Mouse (Mus musculus) myocyte (in vitro differentiated cells): ENCODE results near the gene Ghdc. TPM values are rescaled to one million over a fixed set of nuclear protein-coding genes. Genes with fewer than 3 reads are reported as not detected.

Experiments
- H3K27me3 ChIP-seq: one replicate; pipeline ENCODE4 v1.6.1; 2011; ENCODE audit not compliant: control insufficient read depth, insufficient read depth, insufficient read length
- H3K36me3 ChIP-seq: one replicate; pipeline ENCODE4 v1.6.1; 2011; ENCODE audit not compliant: control insufficient read depth, insufficient read depth
- H3K4me2 ChIP-seq: one replicate; pipeline ENCODE4 v1.6.1; 2011; ENCODE audit warnings: low read depth, control low read depth
- H3K4me3 ChIP-seq: one replicate; pipeline ENCODE4 v1.5.1; 2011; ENCODE audit warnings: mild to moderate bottlenecking, control low read depth, moderate library complexity
- H3K79me2 ChIP-seq: one replicate; pipeline ENCODE4 v1.6.1; 2011; ENCODE audit not compliant: control insufficient read depth, insufficient read depth
- H3ac ChIP-seq: one replicate; pipeline ENCODE4 v1.6.1; 2011; ENCODE audit not compliant: control insufficient read depth, insufficient read length
- CEBPB ChIP-seq: IDR thresholded peaks from 2 replicates; pipeline ENCODE4 v1.6.1; 2011; ENCODE audit warnings: mild to moderate bottlenecking, moderate library complexity; ENCODE audit not compliant: poor library complexity, insufficient read depth, severe bottlenecking
- E2F4 ChIP-seq: IDR thresholded peaks from one replicate; pipeline ENCODE4 v1.6.1; 2011; ENCODE audit warnings: mild to moderate bottlenecking, control low read depth, moderate library complexity; ENCODE audit not compliant: insufficient read depth
- MAX ChIP-seq: IDR thresholded peaks from one replicate; pipeline ENCODE4 v1.6.1; 2011; ENCODE audit warnings: low read depth, mild to moderate bottlenecking, control low read depth
- MYOD1 ChIP-seq, 3 experiments: IDR thresholded peaks; one replicate each; pipeline ENCODE4 v1.6.1; 2011; ENCODE audit warnings: control low read depth in 2 of 3, low read depth in 2 of 3, mild to moderate bottlenecking in 2 of 3, moderate library complexity in 1 of 3; ENCODE audit not compliant: insufficient read length in 2 of 3, control insufficient read depth in 1 of 3
- MYOG ChIP-seq, 3 experiments: IDR thresholded peaks; one replicate each; pipeline ENCODE4 v1.6.1; 2011; ENCODE audit warnings: control low read depth in 2 of 3, low read depth in 2 of 3, mild to moderate bottlenecking in 2 of 3; ENCODE audit not compliant: insufficient read length in 2 of 3, control insufficient read depth in 1 of 3, insufficient read depth in 1 of 3
- POLR2A ChIP-seq: IDR thresholded peaks from one replicate; pipeline ENCODE4 v1.6.1; 2011; ENCODE audit warnings: low read depth, mild to moderate bottlenecking, control low read depth, moderate library complexity; ENCODE audit not compliant: insufficient read length
- POLR2AphosphoS2 ChIP-seq: IDR thresholded peaks from one replicate; pipeline ENCODE4 v1.6.1; 2011; ENCODE audit warnings: low read depth, control low read depth; ENCODE audit not compliant: insufficient read length
- REST ChIP-seq: IDR thresholded peaks from one replicate; pipeline ENCODE4 v1.6.1; 2011; ENCODE audit warnings: mild to moderate bottlenecking, control low read depth, moderate library complexity; ENCODE audit not compliant: insufficient read depth, insufficient read length
- SRF ChIP-seq: IDR thresholded peaks from one replicate; pipeline ENCODE4 v1.6.1; 2011; ENCODE audit warnings: low read depth; ENCODE audit not compliant: control insufficient read depth, insufficient read length
- TCF12 ChIP-seq: IDR thresholded peaks from one replicate; pipeline ENCODE4 v1.6.1; 2011; ENCODE audit warnings: mild to moderate bottlenecking, control low read depth; ENCODE audit not compliant: poor library complexity, insufficient read depth, severe bottlenecking
- TCF3 ChIP-seq: IDR thresholded peaks from one replicate; pipeline ENCODE4 v1.6.1; 2011; ENCODE audit warnings: low read depth, control low read depth; ENCODE audit not compliant: insufficient read length
- USF1 ChIP-seq: IDR thresholded peaks from one replicate; pipeline ENCODE4 v1.6.1; 2011; ENCODE audit warnings: low read depth, mild to moderate bottlenecking, control low read depth, moderate library complexity
- polyA plus RNA-seq: library from polyadenylated mRNA; unstranded; fragments of >200 nt; fragmentation: generic; extraction: Trizol; gene quantifications from one replicate; pipeline ENCODE4 v1.2.1, GENCODE M21; 2012; ENCODE audit warnings: missing spikeins

Gene Ghdc
- polyA plus RNA-seq, 1 experiment: 10.4 TPM

DNA sequence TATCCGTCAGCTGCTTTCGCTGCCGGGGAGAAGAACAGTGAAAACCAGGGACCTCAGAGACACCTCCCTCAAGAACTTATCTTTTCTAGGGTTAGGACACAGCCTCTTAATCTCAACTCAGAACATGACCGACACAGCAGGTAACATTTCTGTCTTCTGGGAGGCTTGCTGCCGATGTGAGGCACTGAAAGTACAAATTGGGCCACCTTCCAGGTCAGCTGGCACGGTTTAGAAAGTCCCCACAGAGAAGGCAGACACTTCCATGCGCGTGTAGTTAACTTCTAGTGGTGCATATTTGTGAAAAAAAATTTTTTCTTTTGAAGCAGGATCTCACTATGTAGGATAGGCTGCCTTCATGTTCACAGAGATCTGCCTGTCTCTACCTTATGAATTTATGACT, 13.5 kb upstream of the Ghdc start:
- TF ChIP-seq MAX: no peak
- TF ChIP-seq USF1: no peak
- no peak for TF ChIP-seq CEBPB
- TF ChIP-seq TCF12: no peak
- TF ChIP-seq REST: no peak
- TF ChIP-seq SRF: no peak
- TF ChIP-seq MYOG (IDR thresholded peaks at IDR 0.05; ENCODE audit: control insufficient read depth in 1 of 3, insufficient read depth in 1 of 3, insufficient read length in 2 of 3, low read depth in 2 of 3): no peak
- TF ChIP-seq MYOD1 (IDR thresholded peaks at IDR 0.05; ENCODE audit: control insufficient read depth in 1 of 3, insufficient read length in 2 of 3, low read depth in 2 of 3): no peak
- TF ChIP-seq E2F4: no peak
- TF ChIP-seq TCF3: no peak
- no peak for TF ChIP-seq POLR2A
- no peak for TF ChIP-seq POLR2AphosphoS2
- Histone ChIP-seq H3ac (no peak overlapping the region), H3K79me2 (no peaks in the 10 kb centered on the region), H3K4me2 (no peak overlapping the region), H3K27me3 (no peaks in the 10 kb centered on the region), H3K36me3 (no peaks in the 10 kb centered on the region), H3K4me3 (no peak overlapping the region)

DNA sequence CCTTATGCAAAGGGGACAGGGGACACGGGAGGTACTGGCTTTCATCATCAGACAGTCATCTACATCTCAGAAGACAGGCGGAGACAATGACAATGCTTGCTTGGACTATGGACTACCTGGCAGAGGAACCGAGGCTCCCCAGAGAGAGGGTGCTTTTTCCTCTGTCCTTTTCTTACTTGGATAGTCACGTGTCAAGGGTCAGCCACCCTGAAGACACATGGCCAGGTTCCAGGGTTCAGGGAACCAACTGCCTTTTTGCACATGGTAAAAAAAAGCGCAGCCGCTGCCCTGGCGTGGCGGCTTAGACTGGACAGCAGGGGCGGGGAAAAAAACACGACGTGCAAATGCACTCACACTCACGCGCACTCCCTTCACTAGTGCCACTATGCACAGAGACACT, 11.8 kb upstream of the Ghdc start:
- H3K4me2 ChIP-seq: no peak overlapping the region
- no peaks in the 10 kb centered on the region for H3K36me3 ChIP-seq
- no peaks in the 10 kb centered on the region for H3K27me3 ChIP-seq
- no peak overlapping the region for H3ac ChIP-seq
- H3K79me2 ChIP-seq: no peaks in the 10 kb centered on the region
- no peak overlapping the region for H3K4me3 ChIP-seq
- TF ChIP-seq MYOG (IDR thresholded peaks at IDR 0.05; ENCODE audit: control insufficient read depth in 1 of 3, insufficient read depth in 1 of 3, insufficient read length in 2 of 3, low read depth in 2 of 3) (no peak), POLR2A (no peak), POLR2AphosphoS2 (no peak), SRF (no peak), REST (no peak), TCF12 (no peak), CEBPB (no peak), TCF3 (no peak), MYOD1 (IDR thresholded peaks at IDR 0.05; ENCODE audit: control insufficient read depth in 1 of 3, insufficient read length in 2 of 3, low read depth in 2 of 3) (no peak), E2F4 (no peak), MAX (no peak), USF1 (no peak)

DNA sequence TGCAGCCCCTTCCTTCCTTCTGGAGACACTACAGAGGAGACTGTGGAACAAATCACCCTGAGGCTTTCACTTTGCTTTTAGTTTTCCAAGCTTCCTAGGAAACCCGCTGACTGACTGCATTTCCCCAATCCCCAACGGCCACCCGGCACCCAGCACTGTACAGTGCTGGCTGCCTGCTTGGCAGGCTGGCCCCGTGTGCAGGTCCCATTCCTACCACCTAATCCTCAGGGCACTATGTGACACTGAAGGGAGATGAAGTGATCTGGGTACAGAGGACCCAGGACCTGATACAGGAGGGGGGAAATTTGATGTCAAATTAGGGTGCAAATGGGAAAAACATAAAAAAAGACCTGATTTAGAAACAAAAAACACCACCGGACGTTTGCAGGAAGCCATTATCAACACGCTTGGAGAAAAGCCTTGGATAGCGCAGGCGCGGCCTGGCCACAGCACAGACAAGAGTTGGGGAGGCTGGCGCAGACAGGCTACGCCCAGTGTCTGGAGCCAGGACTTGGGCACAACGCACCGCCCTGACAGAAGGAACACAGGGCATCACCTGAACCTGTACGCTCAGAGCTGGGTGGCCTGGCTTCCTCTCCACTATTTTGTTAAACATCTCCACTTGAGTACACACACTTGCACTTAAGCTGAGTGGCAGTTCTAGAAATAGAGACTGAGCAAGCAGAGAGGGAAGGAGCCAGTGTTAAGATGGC, 11.2 kb upstream of the Ghdc start:
- no peaks in the 10 kb centered on the region for H3K79me2 ChIP-seq
- no peaks in the 10 kb centered on the region for H3K36me3 ChIP-seq
- H3ac ChIP-seq: no peak overlapping the region
- TF ChIP-seq SRF: no peak
- TF ChIP-seq MAX: no peak
- no peak for TF ChIP-seq MYOG (IDR thresholded peaks at IDR 0.05; ENCODE audit: control insufficient read depth in 1 of 3, insufficient read depth in 1 of 3, insufficient read length in 2 of 3, low read depth in 2 of 3)
- no peak for TF ChIP-seq CEBPB
- TF ChIP-seq USF1: no peak
- no peak for TF ChIP-seq E2F4
- no peak for TF ChIP-seq TCF12
- TF ChIP-seq POLR2AphosphoS2: no peak
- TF ChIP-seq MYOD1 (IDR thresholded peaks at IDR 0.05; ENCODE audit: control insufficient read depth in 1 of 3, insufficient read length in 2 of 3, low read depth in 2 of 3): no peak
- TF ChIP-seq TCF3: no peak
- TF ChIP-seq POLR2A: no peak
- no peak for TF ChIP-seq REST
- no peaks in the 10 kb centered on the region for H3K27me3 ChIP-seq
- H3K4me3 ChIP-seq: no peak overlapping the region
- H3K4me2 ChIP-seq: no peak overlapping the region

DNA sequence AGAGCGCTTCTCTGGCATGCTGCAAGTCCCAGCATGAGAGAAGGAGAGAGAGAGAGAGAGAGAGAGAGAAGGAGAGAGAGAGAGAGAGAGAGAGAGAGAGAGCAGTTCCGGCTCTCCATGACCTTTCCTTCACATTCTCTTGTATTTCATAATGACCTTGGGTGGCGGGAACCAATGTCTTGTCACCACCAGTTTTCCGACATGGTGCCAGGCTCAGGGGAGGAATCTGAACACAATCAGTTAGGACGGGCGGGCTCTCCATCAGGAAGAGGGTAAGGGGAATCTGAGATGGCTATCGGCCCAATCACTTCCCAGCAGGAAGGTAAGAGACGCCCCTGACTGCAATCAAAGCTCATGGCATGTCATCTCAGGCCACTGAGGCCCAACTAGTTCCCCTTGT, 9.5 kb upstream of the Ghdc start:
- H3K27me3 ChIP-seq: no peaks in the 10 kb centered on the region
- H3K4me3 ChIP-seq: no peak overlapping the region
- no peaks in the 10 kb centered on the region for H3K79me2 ChIP-seq
- TF ChIP-seq TCF12: no peak
- no peak for TF ChIP-seq POLR2AphosphoS2
- TF ChIP-seq MAX: no peak
- no peak for TF ChIP-seq TCF3
- TF ChIP-seq SRF: no peak
- TF ChIP-seq E2F4: no peak
- no peak for TF ChIP-seq POLR2A
- no peak for TF ChIP-seq CEBPB
- no peak for TF ChIP-seq REST
- no peak for TF ChIP-seq MYOG (IDR thresholded peaks at IDR 0.05; ENCODE audit: control insufficient read depth in 1 of 3, insufficient read depth in 1 of 3, insufficient read length in 2 of 3, low read depth in 2 of 3)
- TF ChIP-seq USF1: no peak
- no peak for TF ChIP-seq MYOD1 (IDR thresholded peaks at IDR 0.05; ENCODE audit: control insufficient read depth in 1 of 3, insufficient read length in 2 of 3, low read depth in 2 of 3)
- no peaks in the 10 kb centered on the region for H3K36me3 ChIP-seq
- H3K4me2 ChIP-seq: no peak overlapping the region
- no peak overlapping the region for H3ac ChIP-seq
